In genomic region chr16:95245499-95245898, GRCm38 (mm10) we compare ENCODE assay signal across 16 mouse cellular contexts. TPM values are rescaled to one million over a fixed set of nuclear protein-coding genes. Genes with fewer than 3 reads are reported as not detected.
"Had no signal": no experiment of that assay in that cellular context is flagged by ENCODE, and none has a peak within 500 bp of the region (broad histone marks: within the 10 kb centered on the region; RNA-seq: fewer than 3 reads in every experiment).

No protein-coding gene starts in this region.

- H3K27ac ChIP-seq: limb, embryonic 13.5 days; liver, embryonic 14.5 days; midbrain, embryonic 15.5 days; neural tube, embryonic 12.5 days; stomach, embryonic 15.5 days had no signal

- H3K9me3 ChIP-seq: limb, embryonic 13.5 days; megakaryocyte, embryonic 14.5 days; midbrain, embryonic 15.5 days; neural tube, embryonic 12.5 days; stomach, embryonic 15.5 days had no signal

- H3K9ac ChIP-seq: limb, embryonic 13.5 days; liver, embryonic 14.5 days; midbrain, embryonic 15.5 days; neural tube, embryonic 12.5 days; stomach, embryonic 15.5 days had no signal

- H3K4me1 ChIP-seq: midbrain, embryonic 15.5 days; neural tube, embryonic 12.5 days; stomach, embryonic 15.5 days had no signal

- ATAC-seq: midbrain, embryonic 15.5 days had no signal

- DNase-seq: kidney, adult 9 months; kidney, postnatal 10 days; layer of hippocampus, adult 9-11 months; lung, postnatal 4 days; retina, postnatal 1 day; thymus, adult 2 months; thymus, postnatal 25 days had no signal

- H3K4me2 ChIP-seq: limb, embryonic 13.5 days; midbrain, embryonic 11.5 days; midbrain, embryonic 15.5 days; neural tube, embryonic 12.5 days; stomach, embryonic 15.5 days had no signal

- H3K36me3 ChIP-seq: limb, embryonic 13.5 days; midbrain, embryonic 15.5 days; neural tube, embryonic 12.5 days; stomach, embryonic 15.5 days had no signal

- H3K4me3 ChIP-seq: limb, embryonic 13.5 days; megakaryocyte, embryonic 14.5 days; midbrain, embryonic 15.5 days; neural tube, embryonic 12.5 days; stomach, embryonic 15.5 days had no signal

- H3K27me3 ChIP-seq: limb, embryonic 13.5 days; midbrain, embryonic 15.5 days; neural tube, embryonic 12.5 days; stomach, embryonic 15.5 days had no signal

RNA-seq across cellular contexts. Expression of gene Kcnj15, which starts 11.9 kb away (rescaled TPM):
- total RNA-seq: monocyte, adult 5-6 weeks; neutrophil, adult 5-6 weeks had no signal
